11 mouse cellular contexts compared by ENCODE assay signal in genomic region chr19:28772840-28773570, GRCm38 (mm10).
A peak's percentile ranks its signal among the peaks of the same experiment; 100 is the strongest.
DNase-seq lines count a peak whose midpoint lies in the region; ATAC-seq lines count a peak whose summit lies in the region.
"Had no signal": no experiment of that assay in that cellular context is flagged by ENCODE, and none has a peak within 500 bp of the region (broad histone marks: within the 10 kb centered on the region; RNA-seq: fewer than 3 reads in every experiment).

No protein-coding gene starts in this region.

- H3K36me3 ChIP-seq in heart, embryonic 16.5 days (ENCODE audit: control insufficient read depth, insufficient read depth) = no peaks in the 10 kb centered on the region
- H3K36me3 ChIP-seq: intestine, embryonic 15.5 days had no signal

- no peak overlapping the region for H3K4me2 ChIP-seq in heart, embryonic 16.5 days (ENCODE audit: low read depth, low read length)
- H3K4me2 ChIP-seq: intestine, embryonic 15.5 days had no signal

- H3K9ac ChIP-seq in heart, embryonic 16.5 days (ENCODE audit: low read length) = no peak overlapping the region
- H3K9ac ChIP-seq: intestine, embryonic 15.5 days had no signal

- intact Hi-C loops in heart, postnatal 14 days (cut with DNase I) = loop anchor here (10.0 kb wide), 1 partner anchor 732 kb away; no protein-coding TSS in a partner anchor

- H3K9me3 ChIP-seq in heart, embryonic 16.5 days (replicated peaks; ENCODE audit: control insufficient read depth, low read length) = no peaks in the 10 kb centered on the region
- H3K9me3 ChIP-seq: intestine, embryonic 15.5 days had no signal

- peaks cover 6% of the 10 kb centered on the region; the same call in 1 of the 2 replicates for H3K4me1 ChIP-seq in heart, embryonic 16.5 days (ENCODE audit: control insufficient read depth, insufficient read depth, low read length)
- H3K4me1 ChIP-seq: intestine, embryonic 15.5 days had no signal

- H3K27ac ChIP-seq in heart, embryonic 16.5 days (ENCODE audit: low read length) = no peak overlapping the region
- H3K27ac ChIP-seq: intestine, embryonic 15.5 days had no signal

- no peak overlapping the region for H3K4me3 ChIP-seq in heart, embryonic 16.5 days (ENCODE audit: low read length)
- H3K4me3 ChIP-seq: intestine, embryonic 15.5 days had no signal

- ATAC-seq in heart, embryonic 16.5 days (replicated peaks; ENCODE audit: extremely low read depth, insufficient read depth, low FRiP score) = 0 out of 2 replicates have a peak, but pooled peaks have one; percentile 34
- ATAC-seq: forebrain, embryonic 14.5 days; intestine, embryonic 15.5 days had no signal

- no peaks in the 10 kb centered on the region for H3K27me3 ChIP-seq in heart, embryonic 16.5 days (ENCODE audit: control insufficient read depth, insufficient read depth, low read length)
- H3K27me3 ChIP-seq: intestine, embryonic 15.5 days had no signal

- WGBS in heart, embryonic 16.5 days = 54% methylated on average over 9 of the region's 9 CpGs

- DNase-seq in heart, postnatal 4 days = no peak
- DNase-seq in 416B (ENCODE audit: low read depth) (peak; percentile 94), NIH3T3 (ENCODE audit: low read depth) (peak; percentile 66)
- DNase-seq in spleen, adult 18-20 months = peak; percentile 6 to 23
- no peak for DNase-seq in frontal cortex, postnatal 14 days (ENCODE audit: low spot score in 2 of 2)
- DNase-seq in urinary bladder, postnatal 36 days (ENCODE audit: low spot score in 2 of 2) = no peak
- no peak for DNase-seq in heart, postnatal 14 days
- DNase-seq: liver had no signal

Comparison
In these comparisons a context has a peak if more than half of its experiments do, and no peak if none do; other contexts are left out.
1. DNase-seq: peak in 416B (single experiment), NIH3T3 (single experiment) and spleen, adult 18-20 months (2 of 2); none in heart, postnatal 4 days (single experiment), frontal cortex, postnatal 14 days (0 of 2), urinary bladder, postnatal 36 days (0 of 2) and heart, postnatal 14 days (0 of 2).